Mouse (Mus musculus) cortical plate, adult 2 months (tissue): ENCODE results near the gene Nfic.

ENCODE experiments used
- CTCF ChIP-seq: fragments of 200-500 bp; IDR thresholded peaks from 2 replicates; pipeline ENCODE4 v1.5.1; 2011; ENCODE audit warnings: mild to moderate bottlenecking, control low read depth, low read length; ENCODE audit not compliant: insufficient read depth; ENCODE audit errors: extremely low read depth
- POLR2A ChIP-seq: fragments of 200-500 bp; IDR thresholded peaks from 2 replicates; pipeline ENCODE4 v1.6.1; 2011; ENCODE audit warnings: mild to moderate bottlenecking, low read length, control low read depth; ENCODE audit not compliant: insufficient read depth; ENCODE audit errors: extremely low read depth

DNA sequence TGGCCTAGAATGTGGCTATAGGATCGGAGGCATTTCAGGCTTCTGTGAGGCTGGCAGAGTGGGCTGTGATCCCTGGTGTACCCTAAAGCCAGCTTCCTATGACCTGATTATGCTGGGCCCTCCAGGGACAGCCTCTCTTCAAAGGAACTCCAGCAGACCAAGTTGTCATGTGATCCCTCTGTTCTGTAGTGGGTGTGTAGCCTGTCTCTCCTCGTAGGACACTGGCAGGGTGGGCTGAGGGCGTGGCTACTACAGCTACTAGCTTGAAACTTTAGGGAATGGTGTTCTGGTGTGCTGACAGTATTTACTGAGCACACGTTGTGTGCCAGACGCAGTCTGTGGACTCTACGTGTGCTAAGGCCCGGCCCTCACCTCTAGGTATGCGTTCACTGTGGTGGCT is 94.7 kb downstream of the Nfic start:
- TF ChIP-seq POLR2A (no peak), CTCF (no peak)
